Mouse (Mus musculus) thymus, adult 2 months (tissue): ENCODE measurements around the gene Hepacam2.

Experiments
- CTCF ChIP-seq: fragments of 200-500 bp; IDR thresholded peaks from 2 replicates; pipeline ENCODE4 v1.5.1; 2012; ENCODE audit warnings: mild to moderate bottlenecking, control low read depth, low read length, moderate library complexity, borderline replicate concordance; ENCODE audit not compliant: control insufficient read depth, poor library complexity, insufficient read depth; ENCODE audit errors: extremely low read depth
- POLR2A ChIP-seq: fragments of 200-500 bp; IDR thresholded peaks from 2 replicates; pipeline ENCODE4 v1.6.1; 2012; ENCODE audit warnings: mild to moderate bottlenecking, low read length, control low read depth, moderate library complexity; ENCODE audit not compliant: control insufficient read depth, poor library complexity, insufficient read depth; ENCODE audit errors: extremely low read depth

DNA sequence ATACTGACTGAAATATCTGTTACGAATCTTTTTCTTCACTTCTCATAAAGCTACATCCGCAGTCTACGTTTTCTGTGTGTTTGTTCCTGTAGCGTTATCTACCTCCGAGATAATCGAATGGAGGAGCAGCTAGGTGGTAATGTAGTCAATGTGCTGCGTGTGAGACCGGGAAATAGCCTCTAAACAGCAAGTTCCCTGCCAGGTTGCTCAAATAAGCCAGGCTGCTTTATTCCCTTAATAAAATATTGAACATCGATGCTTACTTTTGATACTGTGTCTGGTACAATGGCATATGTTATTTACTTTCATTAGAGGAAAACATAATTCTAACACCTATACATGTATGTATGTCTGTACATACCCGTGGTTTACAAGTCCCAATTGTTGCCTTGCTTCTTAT, 13.0 kb upstream of the Hepacam2 start:
- TF ChIP-seq CTCF (no peak), POLR2A (no peak)
